In genomic region chr17:10094108-10094521, GRCm38 (mm10) we compare ENCODE assay signal across 9 mouse cellular contexts.
A peak's percentile ranks its signal among the peaks of the same experiment; 100 is the strongest.
DNase-seq lines count a peak whose midpoint lies in the region; ATAC-seq and TF ChIP-seq lines count a peak whose summit lies in the region.
"Had no signal": no experiment of that assay in that cellular context is flagged by ENCODE, and none has a peak within 500 bp of the region (broad histone marks: within the 10 kb centered on the region; RNA-seq: fewer than 3 reads in every experiment).

No protein-coding gene starts in this region.

- H3K4me2 ChIP-seq in intestine, postnatal 0 days (replicated peaks; ENCODE audit: low read depth): no peak overlapping the region
- H3K4me2 ChIP-seq: hindbrain, embryonic 14.5 days had no signal

- ATAC-seq in intestine, postnatal 0 days: no peak
- ATAC-seq: Patski had no signal

- DNase-seq in adrenal gland, postnatal 10 days: peak; percentile 55
- peak; percentile 8 for DNase-seq in fat pad, adult 2 months (ENCODE audit: extremely low read depth, low read depth, low spot score)
- peak; percentile 91 for DNase-seq in lung, postnatal 25 days (ENCODE audit: low spot score)
- no peak for DNase-seq in frontal cortex, postnatal 36 days (ENCODE audit: low spot score in 2 of 2)
- DNase-seq in left cerebral cortex, postnatal 4 days: no peak
- no peak for DNase-seq in cerebellum, adult 8-10 months

- no peaks in the 10 kb centered on the region for H3K36me3 ChIP-seq in intestine, postnatal 0 days (ENCODE audit: control insufficient read depth, insufficient read depth)

- H3K27me3 ChIP-seq in intestine, postnatal 0 days (replicated peaks; ENCODE audit: control insufficient read depth, insufficient read depth, low read length): no peaks in the 10 kb centered on the region
- H3K27me3 ChIP-seq: Patski had no signal

- intact Hi-C loops in left cerebral cortex, postnatal 4 days (cut with DNase I): no loop called here

- H3K27ac ChIP-seq in intestine, postnatal 0 days (ENCODE audit: low read depth, low read length): peak overlapping the region; percentile 46; the same call in 1 of the 2 replicates
- H3K27ac ChIP-seq: hindbrain, embryonic 14.5 days had no signal

- 60% methylated on average over 3 of the region's 3 CpGs for WGBS in intestine, postnatal 0 days

- no peak overlapping the region for H3K9ac ChIP-seq in intestine, postnatal 0 days (ENCODE audit: low read depth, low read length)
- H3K9ac ChIP-seq: hindbrain, embryonic 14.5 days had no signal

- H3K4me3 ChIP-seq in intestine, postnatal 0 days (ENCODE audit: low read depth, low read length): no peak overlapping the region

- no peaks in the 10 kb centered on the region for H3K4me1 ChIP-seq in intestine, postnatal 0 days (replicated peaks; ENCODE audit: control insufficient read depth, insufficient read depth, low read length)

- H3K9me3 ChIP-seq in intestine, postnatal 0 days (ENCODE audit: control insufficient read depth): no peaks in the 10 kb centered on the region

- no peak for TF ChIP-seq CTCF in intestine, postnatal 0 days (IDR thresholded peaks at IDR 0.05; ENCODE audit: low read depth)

Comparison
In these comparisons a context has a peak if more than half of its experiments do, and no peak if none do; other contexts are left out.
1. DNase-seq: peak in adrenal gland, postnatal 10 days (single experiment), fat pad, adult 2 months (single experiment) and lung, postnatal 25 days (single experiment); none in frontal cortex, postnatal 36 days (0 of 2), left cerebral cortex, postnatal 4 days (single experiment) and cerebellum, adult 8-10 months (single experiment).